Comparison of ENCODE assay signal across 8 mouse cellular contexts in the genomic region with DNA sequence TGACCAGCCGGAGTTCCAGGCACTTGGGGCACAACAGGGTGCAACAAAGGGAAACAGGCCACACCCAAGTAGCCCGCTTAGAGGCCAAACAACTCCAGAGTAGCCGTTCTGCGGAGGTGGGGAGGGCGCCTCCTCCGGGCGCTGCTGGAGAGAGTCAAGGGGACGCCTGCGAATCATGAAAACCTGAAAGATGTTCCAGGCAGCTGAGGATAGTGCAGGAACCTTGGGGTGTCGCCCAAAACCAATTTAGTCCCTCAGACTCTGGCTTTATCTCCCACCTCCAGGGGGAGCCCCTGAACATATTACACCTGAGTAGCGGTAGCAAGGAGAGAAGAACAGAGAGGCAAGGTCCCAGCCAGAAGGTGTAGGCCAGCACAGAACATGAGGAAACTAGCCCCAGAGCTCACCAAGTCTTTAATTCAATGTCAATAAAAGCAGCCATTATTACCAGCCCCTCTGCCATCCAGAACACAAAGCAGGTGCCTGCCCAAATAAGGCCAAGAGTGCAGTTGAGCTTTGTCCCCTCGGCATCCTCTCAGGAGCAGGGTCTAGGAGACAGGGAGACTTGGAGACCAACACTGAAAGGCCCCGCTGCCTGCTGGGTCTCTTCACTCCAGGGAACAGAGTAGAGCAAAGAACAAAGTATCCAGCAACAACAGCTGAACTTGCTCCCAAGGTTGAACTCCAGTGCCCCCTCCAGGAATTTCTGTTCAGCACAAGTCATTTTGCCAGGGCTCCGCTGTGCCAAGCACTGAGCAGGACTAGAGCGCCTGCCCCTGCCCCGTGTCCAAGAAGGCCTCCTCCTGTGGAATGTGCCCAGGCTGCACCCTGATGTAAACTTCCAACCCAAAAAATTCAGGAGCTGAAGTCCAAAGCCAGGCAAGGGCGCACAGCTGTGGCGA. TPM values are rescaled to one million over a fixed set of nuclear protein-coding genes. Genes with fewer than 3 reads are reported as not detected.
DNase-seq lines count a peak whose midpoint lies in the region; ATAC-seq and TF ChIP-seq lines count a peak whose summit lies in the region.

No protein-coding gene starts in this region.

- H3K27ac ChIP-seq in heart, embryonic 15.5 days = no peak overlapping the region
- no peak overlapping the region for H3K27ac ChIP-seq in kidney, postnatal 0 days
- H3K27ac ChIP-seq in lung, embryonic 15.5 days = no peak overlapping the region

- peak; percentile 26 for TF ChIP-seq CTCF in C2C12 (IDR thresholded peaks at IDR 0.05; ENCODE audit: control insufficient read depth, insufficient read depth, insufficient read length)
- TF ChIP-seq CTCF in kidney, postnatal 0 days (IDR thresholded peaks at IDR 0.05; ENCODE audit: low read depth) = peak; percentile 76

- peak; percentile 79 for DNase-seq in R1 (ENCODE audit: low read depth, low spot score)
- peak; percentile 81 for DNase-seq in embryo, embryonic 9.5 days (ENCODE audit: extremely low spot score)
- DNase-seq in kidney, postnatal 0 days (ENCODE audit: low spot score) = peak; percentile 82
- peak; percentile 83 for DNase-seq in retina, postnatal 1 day

- peaks cover 1% of the 10 kb centered on the region for H3K36me3 ChIP-seq in C2C12 (ENCODE audit: control insufficient read depth, insufficient read depth)
- no peaks in the 10 kb centered on the region for H3K36me3 ChIP-seq in heart, embryonic 15.5 days
- H3K36me3 ChIP-seq in kidney, postnatal 0 days (ENCODE audit: insufficient read depth, low read length) = no peaks in the 10 kb centered on the region
- no peaks in the 10 kb centered on the region for H3K36me3 ChIP-seq in lung, embryonic 15.5 days

- peaks cover 18% of the 10 kb centered on the region for H3K79me3 ChIP-seq in C2C12 (ENCODE audit: low read depth)

- H3K27me3 ChIP-seq in C2C12 (ENCODE audit: control insufficient read depth, insufficient read depth, insufficient read length) = no peaks in the 10 kb centered on the region
- H3K27me3 ChIP-seq in heart, embryonic 15.5 days = peaks cover 45% of the 10 kb centered on the region
- no peaks in the 10 kb centered on the region for H3K27me3 ChIP-seq in kidney, postnatal 0 days (ENCODE audit: insufficient read depth, low read length)
- peaks cover 8% of the 10 kb centered on the region; the same call in 1 of the 2 replicates for H3K27me3 ChIP-seq in lung, embryonic 15.5 days

- peaks cover 42% of the 10 kb centered on the region for H3K4me1 ChIP-seq in heart, embryonic 15.5 days (replicated peaks)
- H3K4me1 ChIP-seq in kidney, postnatal 0 days (replicated peaks; ENCODE audit: insufficient read depth, low read length) = peaks cover 5% of the 10 kb centered on the region; the same call in 1 of the 2 replicates
- H3K4me1 ChIP-seq in lung, embryonic 15.5 days = peaks cover 40% of the 10 kb centered on the region

- peak overlapping the region; percentile 3 for H3K4me3 ChIP-seq in C2C12 (ENCODE audit: insufficient read depth, poor library complexity, severe bottlenecking)
- no peak overlapping the region for H3K4me3 ChIP-seq in heart, embryonic 15.5 days
- H3K4me3 ChIP-seq in kidney, postnatal 0 days (replicated peaks; ENCODE audit: low read depth, low read length) = no peak overlapping the region
- no peak overlapping the region for H3K4me3 ChIP-seq in lung, embryonic 15.5 days

- H3K79me2 ChIP-seq in C2C12 (ENCODE audit: control insufficient read depth, insufficient read depth) = peaks cover 39% of the 10 kb centered on the region

- WGBS in heart, embryonic 15.5 days = 9% methylated on average over 18 of the region's 18 CpGs
- WGBS in kidney, postnatal 0 days = 14% methylated on average over 18 of the region's 18 CpGs
- WGBS in lung, embryonic 15.5 days = 7% methylated on average over 18 of the region's 18 CpGs

- 0 out of 2 replicates have a peak, but pooled peaks have one; percentile 15 for ATAC-seq in heart, embryonic 15.5 days (replicated peaks; ENCODE audit: insufficient number of reproducible peaks, insufficient read depth, low FRiP score, low read depth)
- peak; percentile 33; the same call in 1 of the 2 replicates for ATAC-seq in kidney, postnatal 0 days (replicated peaks; ENCODE audit: low FRiP score, low read depth)
- ATAC-seq in lung, embryonic 15.5 days (ENCODE audit: borderline replicate concordance, extremely low read depth, low FRiP score, low TSS enrichment) = no peak
- no peak for ATAC-seq in erythroid progenitor cell, adult 5-6 weeks (replicated peaks; ENCODE audit: low FRiP score, poor library complexity, severe bottlenecking)

- no peak overlapping the region for H3ac ChIP-seq in C2C12 (ENCODE audit: control insufficient read depth, insufficient read length, low read depth)

- H3K9me3 ChIP-seq in heart, embryonic 15.5 days (replicated peaks) = no peaks in the 10 kb centered on the region
- no peaks in the 10 kb centered on the region for H3K9me3 ChIP-seq in kidney, postnatal 0 days (replicated peaks; ENCODE audit: low read length)
- H3K9me3 ChIP-seq in lung, embryonic 15.5 days = no peaks in the 10 kb centered on the region

- no peak overlapping the region for H3K9ac ChIP-seq in heart, embryonic 15.5 days
- no peak overlapping the region for H3K9ac ChIP-seq in kidney, postnatal 0 days (ENCODE audit: low read depth, low read length)
- H3K9ac ChIP-seq in lung, embryonic 15.5 days = no peak overlapping the region

- H3K4me2 ChIP-seq in heart, embryonic 15.5 days = peak overlapping the region; percentile 21
- no peak overlapping the region for H3K4me2 ChIP-seq in kidney, postnatal 0 days (ENCODE audit: low read length)
- peak overlapping the region; percentile 99; the same call in 1 of the 2 replicates for H3K4me2 ChIP-seq in lung, embryonic 15.5 days

TF ChIP-seq in C2C12, 6 proteins besides CTCF, POLR2A, EP300 and RAD21:
- TF ChIP-seq MYOG (IDR thresholded peaks at IDR 0.05; ENCODE audit: control insufficient read depth, extremely low read depth, insufficient read length) (no peak), MAX (IDR thresholded peaks at IDR 0.05) (no peak), CEBPB (IDR thresholded peaks at IDR 0.05; ENCODE audit: low read depth) (no peak), MYOD1 (IDR thresholded peaks at IDR 0.05; ENCODE audit: control insufficient read depth, insufficient read length, low read depth) (no peak), USF1 (IDR thresholded peaks at IDR 0.05; ENCODE audit: low read depth) (no peak), FOSL1 (IDR thresholded peaks at IDR 0.05; ENCODE audit: insufficient read depth, low read length, poor library complexity, severe bottlenecking) (no peak)

RNA-seq across cellular contexts. Expression of a gene that starts 0.8 kb away (rescaled TPM):
- 67.7 TPM for polyA plus RNA-seq in C2C12 (2012; fragmentation: generic; extraction: Trizol)
- polyA plus RNA-seq in heart, embryonic 15.5 days (2015; fragmentation: Nextera tagmentation; extraction: Ambion mirVana) = 8.6 and 12.1 TPM in 2 replicates
- polyA plus RNA-seq in kidney, postnatal 0 days (2015; fragmentation: Nextera tagmentation; extraction: Ambion mirVana) = 5.1 and 5.8 TPM in 2 replicates
- 19.6 and 21.2 TPM in 2 replicates for polyA plus RNA-seq in lung, embryonic 15.5 days (2015; fragmentation: Nextera tagmentation; extraction: Ambion mirVana)
- total RNA-seq in erythroid progenitor cell, adult 5-6 weeks (2015; ENCODE audit: low replicate concordance) = 5.4 TPM in 1 of 2 replicates, not detected in the other
- total RNA-seq in erythroid progenitor cell, adult 5-6 weeks (2017; ENCODE audit: low replicate concordance) = 0.39 and 2.2 TPM in 2 replicates

Comparison
In these comparisons a context has a peak if more than half of its experiments do, and no peak if none do; other contexts are left out.
1. ATAC-seq: peak in heart, embryonic 15.5 days (single experiment) and kidney, postnatal 0 days (single experiment); none in lung, embryonic 15.5 days (single experiment) and erythroid progenitor cell, adult 5-6 weeks (single experiment).
2. Peak in every context shown above with its lines, with median percentiles within 50 percentile points of each other: DNase-seq.